Mouse (Mus musculus) layer of hippocampus, postnatal 10 days (tissue): ENCODE results near the gene Chd1l. TPM values are rescaled to one million over a fixed set of nuclear protein-coding genes. Genes with fewer than 3 reads are reported as not detected.

Experiments used
- DNase-seq, 2 experiments: peaks; one replicate each; pipeline ENCODE4 v3.0.0; 2021; ENCODE audit warnings: low spot score in 2 of 2
- long read RNA-seq: library from polyadenylated mRNA; stranded (forward); transcript quantifications from one replicate; pipeline ENCODE4 v2.0.0, GENCODE M21; 2023
- total RNA-seq, 2 experiments: library from RNA; stranded (reverse); gene quantifications; 2 replicates each; pipeline ENCODE4 v1.2.3; 2021

Gene Chd1l
- 10 to 100 TPM; 10.2 to 11.4 TPM for total RNA-seq
- long read RNA-seq, transcript Chd1l-201 (23 exons, 3,008 nt): major isoform, 5 of 14 reads
- long read RNA-seq, partial matches to known transcripts: 5 of 14 reads
- long read RNA-seq, other reads (novel, unspliced or antisense): 4 of 14 reads

- DNase-seq: peak; percentile 94 to 96
Measured at GRCm38 (mm10) chr3:97609845-97610410, at the start of gene Chd1l. Gene Chd1l, minus strand, starts transcription at chr3:97610203.

- DNase-seq: no peak
Measured at GRCm38 (mm10) chr3:97659746-97660145, 49.7 kb upstream of the Chd1l start.

DNA sequence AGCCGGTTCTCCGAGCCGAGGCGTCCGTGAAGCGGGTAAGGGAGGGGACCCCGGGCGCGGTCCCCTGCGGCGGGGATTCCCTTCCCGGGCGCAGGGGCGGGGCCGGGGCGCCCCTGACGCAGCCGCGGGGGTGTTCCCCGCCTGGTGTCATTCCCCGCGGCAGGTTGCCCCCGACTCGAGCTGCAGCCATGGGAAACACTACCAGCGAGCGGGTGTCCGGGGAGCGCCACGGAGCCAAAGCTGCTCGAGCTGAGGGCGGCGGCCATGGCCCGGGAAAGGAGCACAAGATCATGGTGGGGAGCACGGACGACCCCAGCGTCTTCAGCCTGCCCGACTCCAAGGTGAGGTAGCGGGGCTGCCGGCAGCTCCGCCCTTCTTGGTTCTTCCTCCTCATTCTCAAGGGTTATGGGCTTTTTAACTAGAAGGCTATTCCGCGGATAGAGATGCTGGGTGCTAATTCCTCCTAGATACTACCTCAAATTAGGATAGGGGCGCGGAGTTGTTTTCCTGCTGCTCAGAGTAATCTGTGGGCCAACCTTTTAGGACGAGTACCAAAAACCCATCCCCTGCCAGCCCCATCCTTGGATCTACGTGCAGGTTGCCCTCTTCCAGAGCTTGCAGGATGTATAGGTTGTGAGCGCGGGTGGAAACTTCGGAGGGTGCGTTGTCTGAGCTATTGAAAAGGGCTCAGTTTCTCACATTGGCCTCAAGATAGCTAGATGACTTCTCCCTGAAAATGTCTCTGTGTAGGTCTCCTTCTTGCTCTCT, 48.6 kb upstream of the Chd1l start:
- no peak for DNase-seq

DNA sequence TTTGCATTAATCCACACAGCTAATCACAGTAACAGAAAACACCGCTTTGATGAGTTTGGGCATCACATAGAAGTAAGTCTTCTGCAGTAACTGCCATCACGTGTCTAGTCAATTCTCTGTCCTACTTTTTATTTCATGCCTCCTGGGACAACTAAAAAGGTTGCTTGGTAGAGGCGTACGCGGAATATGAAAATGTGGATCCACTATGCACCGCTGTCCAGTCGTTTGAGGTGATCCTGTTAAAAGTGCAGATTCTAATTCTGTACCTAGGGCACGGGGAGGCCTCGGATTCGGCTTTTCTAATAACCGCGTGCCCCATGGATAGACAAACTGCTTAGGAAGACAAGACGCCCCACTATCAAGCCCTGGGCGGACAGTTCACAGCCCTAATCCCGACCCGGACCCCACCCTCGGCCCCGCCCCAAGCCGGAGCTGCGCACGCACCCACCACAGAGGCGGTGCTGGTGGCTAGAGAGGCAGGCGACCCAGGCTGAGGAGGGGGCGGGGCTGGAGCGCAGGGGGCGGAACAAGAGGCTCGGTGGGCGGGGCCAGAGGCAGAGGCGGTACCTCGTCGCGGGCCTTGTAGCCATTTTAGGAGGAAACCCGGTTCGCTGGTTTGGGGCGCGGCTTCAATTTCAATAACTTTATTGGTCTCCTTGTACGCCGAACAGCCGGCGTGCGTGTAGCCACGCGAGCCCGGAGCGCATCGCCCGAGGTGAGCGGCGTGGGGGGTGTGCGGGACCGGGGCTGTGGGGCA, 47.8 kb upstream of the Chd1l start, which contains the start of gene Prkab2:
TSS of gene Prkab2 (plus strand) at position 539 of the 757 bp plus-strand sequence.
- DNase-seq: peak; percentile 98 to 99

DNA sequence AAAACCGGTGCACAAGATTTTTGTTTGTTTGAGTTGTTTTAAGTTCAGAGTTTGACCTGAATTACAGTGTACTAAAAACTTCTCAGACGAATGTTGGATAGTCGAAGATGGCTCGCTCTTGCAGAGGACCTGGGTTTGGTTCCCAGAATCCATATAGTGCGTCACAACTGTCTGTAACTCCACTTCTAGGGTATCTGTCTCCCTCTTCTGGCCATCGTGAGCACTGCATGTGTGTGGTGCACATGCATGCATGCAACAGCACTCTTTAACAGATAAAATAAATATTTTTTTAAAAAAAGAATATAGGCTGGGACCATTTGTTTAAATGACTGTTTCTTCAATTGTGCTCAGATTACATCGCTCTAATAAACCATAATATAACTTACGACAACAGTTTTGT, 44.9 kb upstream of the Chd1l start:
- peak in 1 of 2 experiments; percentile 19 for DNase-seq

- DNase-seq: no peak
Measured at GRCm38 (mm10) chr3:97653781-97654180, 43.8 kb upstream of the Chd1l start.

GRCm38 (mm10) chr3:97651604-97652003, 41.6 kb upstream of the Chd1l start:
- no peak for DNase-seq

- DNase-seq: no peak
Measured at GRCm38 (mm10) chr3:97649469-97649868, 39.5 kb upstream of the Chd1l start.

DNA sequence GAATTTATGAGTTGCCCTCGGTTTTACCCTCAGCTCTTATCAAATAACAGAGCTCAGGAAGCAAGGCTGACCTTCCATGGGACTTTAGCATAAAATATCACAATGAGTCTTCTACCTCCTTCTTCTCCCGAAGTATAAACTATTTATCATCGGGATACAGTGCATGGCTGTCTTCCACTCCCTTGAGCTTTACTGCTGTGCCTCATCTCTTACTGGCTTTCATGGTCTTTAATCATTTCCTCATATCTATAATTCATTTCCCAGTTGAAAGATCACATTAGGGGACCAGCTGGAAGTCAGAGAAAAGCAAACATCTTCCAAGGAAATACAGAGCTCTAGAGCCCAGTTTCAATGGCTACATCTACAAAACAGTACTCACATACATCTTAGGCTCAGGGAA, 39.0 kb upstream of the Chd1l start:
- DNase-seq: no peak

- DNase-seq: no peak
Measured at GRCm38 (mm10) chr3:97648518-97648917, 38.5 kb upstream of the Chd1l start.

DNA sequence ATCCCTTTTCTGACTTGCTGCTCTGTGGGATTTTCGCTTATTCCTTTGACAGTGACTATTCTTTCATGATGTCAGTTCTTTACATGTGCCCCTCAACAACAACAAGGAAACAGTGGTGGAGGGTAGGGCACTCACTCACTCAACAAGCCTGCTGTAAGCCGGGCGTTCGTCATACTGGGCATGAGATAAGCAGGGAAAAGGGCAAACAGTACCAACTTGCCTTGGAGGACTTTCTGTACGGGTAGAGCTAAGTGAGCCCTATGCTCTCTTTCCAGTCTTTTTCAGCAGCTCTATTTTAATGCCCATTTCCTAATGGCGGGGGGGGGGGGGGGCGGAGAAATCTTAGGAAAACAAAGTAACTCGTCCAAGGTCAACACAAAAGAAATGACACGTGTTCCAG, 32.0 kb upstream of the Chd1l start:
- DNase-seq: no peak

GRCm38 (mm10) chr3:97641396-97641795, 31.4 kb upstream of the Chd1l start:
- DNase-seq: no peak

DNA sequence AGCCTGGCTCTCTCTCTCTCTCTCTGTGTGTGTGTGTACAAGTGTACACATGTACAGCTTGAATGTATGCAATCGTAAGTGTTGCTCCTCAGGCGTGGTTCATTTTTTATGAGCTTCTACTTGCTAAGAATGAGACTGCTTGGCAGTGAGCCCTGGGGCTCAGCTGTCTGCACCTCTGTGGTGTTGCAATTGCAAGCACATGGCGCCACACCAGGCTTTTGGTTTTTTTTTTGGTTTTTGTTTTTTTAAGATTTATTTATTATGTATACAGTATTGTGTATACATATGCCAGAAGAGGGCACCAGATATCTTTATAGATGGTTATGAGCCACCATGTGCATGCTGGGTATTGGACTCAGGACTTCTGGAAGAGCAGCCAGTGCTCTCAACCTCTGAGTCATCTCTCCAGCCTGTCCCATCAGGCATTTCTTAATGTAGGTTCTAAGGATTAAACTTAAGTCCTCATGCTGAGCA, 24.3 kb upstream of the Chd1l start:
- DNase-seq: no peak

GRCm38 (mm10) chr3:97633456-97633855, 23.5 kb upstream of the Chd1l start:
- no peak for DNase-seq

GRCm38 (mm10) chr3:97631258-97631860, 21.4 kb upstream of the Chd1l start:
- DNase-seq: no peak

- DNase-seq: no peak
Measured at GRCm38 (mm10) chr3:97630746-97631145, 20.7 kb upstream of the Chd1l start.

GRCm38 (mm10) chr3:97629941-97630340, 19.9 kb upstream of the Chd1l start:
- DNase-seq: no peak

- peak in 1 of 2 experiments; percentile 13 for DNase-seq
Measured at GRCm38 (mm10) chr3:97628391-97629001, 18.5 kb upstream of the Chd1l start, which contains the start of gene Fmo5. Gene Fmo5, plus strand, starts transcription at chr3:97628804.

- DNase-seq: no peak
Measured at GRCm38 (mm10) chr3:97627893-97628292, 17.9 kb upstream of the Chd1l start.

DNA sequence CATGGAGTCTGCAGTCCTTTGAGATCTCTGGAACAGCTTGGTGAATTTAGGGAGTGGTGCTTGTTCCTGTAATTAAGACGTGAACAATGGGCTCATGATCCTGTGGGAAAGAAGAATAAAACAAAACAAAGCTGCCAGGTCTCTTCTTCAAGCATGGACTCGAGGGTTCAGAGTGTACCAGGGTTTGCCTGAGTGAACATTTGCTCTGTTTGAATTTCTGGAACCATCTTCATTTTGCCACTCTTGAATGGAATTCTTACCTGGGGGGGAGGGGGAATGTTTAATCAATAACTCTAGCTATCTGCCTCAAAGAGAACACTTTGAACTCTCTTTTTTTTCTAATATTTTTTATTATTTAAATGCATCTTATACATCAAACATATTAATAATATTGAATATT, 14.6 kb upstream of the Chd1l start:
- no peak for DNase-seq

DNA sequence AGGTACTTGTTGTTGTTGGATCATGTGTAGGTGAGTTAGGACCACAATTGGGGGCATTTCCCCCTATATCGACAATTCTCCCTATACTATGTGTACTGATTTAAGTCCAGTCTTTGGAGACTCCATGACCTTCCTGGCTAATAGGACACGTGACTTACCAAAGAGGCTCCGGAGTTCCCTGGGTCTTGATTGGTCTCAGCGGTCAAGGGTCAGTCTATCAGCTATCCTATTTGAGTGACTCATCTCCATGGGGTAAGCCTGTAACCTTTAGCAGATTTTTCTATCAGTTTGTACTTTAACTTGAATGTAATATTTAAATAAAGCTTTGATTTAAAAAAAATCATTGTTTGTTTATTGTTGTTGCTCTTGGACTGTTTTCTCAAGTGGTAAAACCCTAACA, 10.7 kb upstream of the Chd1l start:
- DNase-seq: no peak
